Mouse (Mus musculus) cerebellum, postnatal 10 days (tissue): ENCODE results near the gene Pccb.

Source experiments
- DNase-seq, 2 experiments: peaks; one replicate each; pipeline ENCODE4 v3.0.0; 2021; ENCODE audit warnings: mixed read lengths in 2 of 2

Pccb gene

GRCm38 (mm10) chr9:101034448-101035098, at the start of gene Pccb:
Pccb (minus strand) TSS chr9:101034898.
- DNase-seq = peak; percentile 98

DNA sequence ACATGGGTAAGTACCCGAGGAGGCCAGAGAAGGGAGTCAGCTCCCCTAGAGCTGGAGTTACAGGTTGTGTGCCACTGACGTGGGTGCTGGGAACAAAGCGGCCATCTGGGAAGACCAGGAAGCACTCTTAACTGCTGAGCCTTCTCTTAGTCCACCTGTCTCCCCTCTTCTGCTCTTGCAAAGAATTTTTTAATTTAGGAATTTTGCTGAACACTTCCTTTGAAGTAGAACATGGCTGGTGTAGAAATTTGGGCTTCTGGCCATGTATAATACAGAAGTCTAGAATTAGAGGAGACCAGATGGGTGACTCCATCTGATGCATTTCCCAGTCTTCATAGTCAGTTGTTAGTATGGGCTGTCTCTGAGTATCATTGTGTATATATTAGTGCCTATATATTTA, 49.0 kb upstream of the Pccb start:
- no peak for DNase-seq

DNA sequence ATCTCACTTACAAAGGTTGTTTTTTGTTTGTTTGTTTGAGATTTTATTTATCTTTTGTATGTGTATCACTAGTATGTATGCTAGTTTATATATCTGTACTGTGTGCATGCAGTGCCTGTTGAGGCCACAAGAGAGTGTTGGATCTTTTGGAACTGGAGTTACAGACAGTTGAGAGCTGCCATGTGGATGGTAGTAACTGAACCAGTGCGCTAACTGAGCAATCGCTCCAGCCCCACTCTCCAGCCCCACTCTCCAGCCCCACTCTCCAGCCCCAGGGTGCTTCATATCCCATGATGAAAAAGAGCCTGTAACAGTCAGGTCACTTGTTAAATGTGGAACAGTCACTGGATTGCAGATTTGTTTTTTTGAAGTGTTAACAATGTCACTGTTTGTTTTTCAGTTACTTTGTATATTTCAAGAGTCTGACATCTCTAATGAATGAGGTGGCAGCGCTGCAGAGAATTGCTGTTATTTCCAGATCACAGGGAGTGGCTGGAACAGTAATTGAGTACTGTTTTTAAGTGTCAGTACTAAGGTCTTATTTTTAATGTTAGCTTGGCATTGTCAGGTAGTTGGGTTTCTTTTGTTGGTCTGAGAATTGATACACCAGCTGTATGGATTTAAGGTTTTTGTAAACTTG, 45.5 kb upstream of the Pccb start:
- DNase-seq = no peak

GRCm38 (mm10) chr9:101078579-101078978, 43.9 kb upstream of the Pccb start:
- peak in 1 of 2 experiments; percentile 12 for DNase-seq

DNA sequence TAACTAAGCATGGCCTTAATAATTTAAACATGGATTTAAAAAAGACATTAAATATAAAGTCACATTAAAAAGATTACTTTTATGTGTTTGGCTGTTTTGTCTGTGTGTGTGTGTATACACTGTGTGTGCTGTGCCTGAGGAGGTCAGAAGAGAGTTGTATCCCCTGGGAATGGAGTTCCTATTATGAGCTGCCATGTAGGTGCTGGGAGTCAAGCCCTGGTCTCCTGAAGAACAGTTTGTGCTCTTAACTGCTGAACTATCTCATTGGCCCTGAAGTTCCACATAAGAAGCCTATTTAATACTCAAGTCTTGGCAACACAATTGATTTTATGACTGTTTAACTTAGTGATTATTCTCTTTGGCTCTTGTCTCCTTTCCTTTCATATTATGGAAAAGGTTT, 42.8 kb upstream of the Pccb start:
- no peak for DNase-seq

GRCm38 (mm10) chr9:101076095-101076875, 41.6 kb upstream of the Pccb start:
- DNase-seq = no peak

DNA sequence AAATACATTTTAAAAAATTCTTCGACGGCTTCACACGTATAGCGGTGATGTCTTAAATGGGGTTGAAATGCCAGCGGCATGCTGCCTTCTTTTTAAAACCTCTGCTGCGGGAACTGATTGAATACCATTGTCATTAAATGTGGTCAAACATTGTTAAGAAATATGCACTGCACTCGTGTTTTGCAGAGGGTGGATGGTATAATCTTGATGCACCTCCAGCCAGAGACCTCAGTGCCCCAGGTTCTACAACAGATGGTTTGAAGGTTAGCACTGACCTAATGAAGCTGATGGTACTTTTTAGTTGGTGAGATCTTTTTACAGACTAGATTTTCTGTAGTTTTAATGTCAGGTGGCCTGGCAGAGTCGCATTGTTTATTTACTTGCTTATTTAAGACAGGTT, 41.0 kb upstream of the Pccb start:
- DNase-seq = no peak

- DNase-seq = peak; percentile 38 to 50
These were observed 40.4 kb upstream of the Pccb start for GRCm38 (mm10) chr9:101075091-101075581.

- DNase-seq = peak; percentile 88 to 90
These were observed 39.8 kb upstream of the Pccb start for GRCm38 (mm10) chr9:101074332-101075021.

DNA sequence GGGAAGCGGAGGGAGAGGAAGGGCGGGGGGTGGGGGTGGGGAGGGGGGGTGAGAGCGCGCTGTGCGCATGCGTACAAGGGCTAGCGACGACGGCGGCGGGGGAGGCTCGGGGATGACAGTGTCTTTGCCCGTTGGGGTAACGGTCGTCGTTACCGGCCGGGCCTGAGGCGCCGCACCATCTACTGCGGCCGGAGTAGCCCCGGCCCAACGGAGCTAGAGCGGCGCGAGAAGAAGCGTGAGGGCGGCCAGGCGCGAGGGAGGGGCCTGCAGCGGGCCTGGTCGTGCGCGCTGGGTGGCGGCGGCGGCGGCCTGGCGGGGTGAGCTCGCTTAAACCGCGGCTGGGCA, 39.3 kb upstream of the Pccb start, which contains the start of gene Msl2:
Gene Msl2, plus strand, starts transcription at position 115 of the 345 bp plus-strand sequence.
- no peak for DNase-seq

DNA sequence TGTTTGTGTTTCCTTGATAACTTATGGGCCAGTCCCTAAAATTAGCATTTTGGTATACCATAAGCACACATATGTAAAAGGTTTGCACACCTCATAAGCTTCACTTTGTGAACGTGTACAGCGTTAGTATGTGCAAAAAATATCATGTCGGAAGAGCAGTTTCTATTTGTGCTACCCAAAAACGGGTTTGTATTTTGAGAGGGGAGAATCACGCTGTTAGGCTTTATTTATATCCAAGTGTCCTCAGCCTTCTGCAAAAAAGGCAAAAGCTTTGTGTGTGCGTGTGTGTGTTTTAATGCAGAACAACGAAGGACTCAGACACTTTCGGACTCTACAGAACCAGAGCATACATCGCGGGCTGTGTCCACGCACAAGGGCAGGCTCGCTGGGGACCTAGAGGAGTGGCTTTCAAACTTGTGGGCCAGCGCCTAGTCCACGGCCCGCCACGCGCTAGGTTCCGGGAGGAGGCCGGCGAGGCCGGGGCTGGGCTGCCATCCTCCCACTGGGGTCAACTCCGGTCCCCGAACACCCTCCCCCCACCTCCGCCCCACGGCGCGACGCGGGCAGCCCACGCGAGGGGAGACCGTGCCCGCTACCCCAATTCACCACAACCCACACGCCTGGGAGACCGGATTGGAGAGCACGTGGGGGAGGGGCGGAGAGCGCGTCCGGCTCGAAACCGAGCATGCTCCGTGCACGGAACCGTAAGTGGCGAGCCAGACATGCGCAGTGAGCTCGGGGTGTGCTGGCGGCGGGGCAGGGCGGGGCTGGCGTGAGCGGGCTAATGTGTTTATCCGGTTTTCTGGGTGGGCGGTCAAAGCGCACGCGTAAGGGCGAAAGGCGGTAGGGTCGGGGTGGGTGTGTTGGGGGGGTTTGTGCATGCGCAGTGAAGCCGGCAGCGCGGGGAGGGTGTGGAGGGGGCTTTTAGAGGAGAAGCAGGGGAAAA, 38.6 kb upstream of the Pccb start:
- DNase-seq = peak; percentile 100

DNA sequence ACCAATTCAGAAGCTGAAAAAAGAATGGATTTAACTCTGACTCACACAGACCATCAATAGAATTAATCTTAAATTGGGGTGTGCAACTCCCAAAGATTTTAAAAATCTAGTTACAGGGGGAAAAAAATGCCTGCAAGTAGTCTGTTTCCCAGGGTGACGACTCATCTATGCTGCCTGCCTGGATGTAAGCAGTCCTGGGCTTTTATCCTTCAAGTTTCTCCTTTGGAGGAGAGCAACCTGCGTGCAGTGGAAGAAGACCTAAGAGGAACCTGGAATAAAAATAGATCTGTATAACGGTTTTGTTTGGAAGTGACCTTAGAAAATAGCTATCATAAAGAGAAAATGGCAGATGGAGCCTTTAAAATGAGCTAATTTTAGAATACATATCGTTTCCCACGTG, 37.8 kb upstream of the Pccb start:
- no peak for DNase-seq

DNA sequence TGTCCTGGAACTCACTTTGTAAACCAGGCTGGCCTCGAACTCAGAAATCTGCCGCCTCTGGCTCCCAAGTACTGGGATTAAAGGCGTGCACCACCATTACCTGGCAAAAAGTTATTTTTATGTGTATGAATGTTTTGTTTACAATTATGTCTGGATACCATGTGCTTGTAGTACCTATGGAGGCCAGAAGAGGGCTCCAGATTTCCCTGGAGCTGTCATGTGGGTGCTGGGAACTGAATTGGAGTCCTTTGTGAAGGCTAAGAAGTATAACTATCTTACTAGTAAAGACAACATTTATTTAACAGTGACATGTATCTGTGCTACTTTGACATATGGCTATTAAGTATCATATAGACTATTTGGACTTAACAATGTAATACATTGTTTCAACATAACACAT, 35.1 kb upstream of the Pccb start:
- no peak for DNase-seq

DNA sequence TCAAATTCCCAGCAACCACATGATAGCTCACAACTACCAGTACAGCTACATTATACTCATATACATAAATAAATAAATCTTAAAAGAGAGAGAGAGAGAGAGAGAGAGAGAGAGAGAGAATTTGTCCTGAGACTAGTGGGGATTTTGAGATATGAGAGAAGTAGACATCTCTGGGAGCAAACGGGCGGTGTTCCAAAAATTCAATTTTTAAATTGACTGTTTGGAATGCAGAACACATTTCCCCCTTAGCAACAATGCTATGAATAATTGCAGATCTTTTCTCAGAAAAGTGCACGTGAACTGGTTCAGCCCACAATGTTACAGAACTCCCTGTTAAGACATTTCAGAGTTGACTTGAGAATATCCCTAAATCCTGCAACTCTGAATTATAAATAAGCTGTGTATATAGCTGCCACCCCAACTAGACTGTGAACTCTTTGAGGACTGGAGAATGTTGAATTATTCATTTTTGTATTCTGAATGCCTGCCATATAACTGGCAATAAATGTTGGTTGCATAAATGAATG, 30.4 kb upstream of the Pccb start:
- no peak for DNase-seq

DNA sequence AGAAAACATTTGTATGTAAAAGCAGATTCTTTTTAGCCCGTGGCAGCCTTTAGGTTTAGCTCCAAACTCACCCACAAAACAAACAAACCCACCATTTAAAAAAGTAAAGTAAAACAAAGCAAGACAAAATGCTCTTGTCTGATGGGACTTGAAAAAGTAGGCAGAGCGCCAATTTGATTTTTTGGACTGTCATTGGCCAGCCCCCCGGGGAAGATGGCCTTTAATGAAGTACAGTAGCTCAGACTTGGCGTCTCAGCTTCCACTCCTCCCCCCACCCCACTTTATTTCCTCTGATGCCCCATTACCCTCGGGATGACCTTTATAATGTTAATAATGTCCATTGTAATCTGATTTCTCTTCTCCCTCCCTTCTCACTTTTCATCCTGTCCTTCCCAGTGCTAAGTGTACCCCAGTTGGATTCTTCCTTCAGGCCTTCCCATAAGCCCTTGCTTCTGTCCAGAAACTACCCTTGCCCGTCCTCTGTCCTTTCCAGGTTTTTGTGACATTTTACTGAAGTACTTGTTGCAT, 27.6 kb upstream of the Pccb start:
- DNase-seq = peak in 1 of 2 experiments; percentile 16

- no peak for DNase-seq
These were observed 26.3 kb upstream of the Pccb start for GRCm38 (mm10) chr9:101061035-101061434.

GRCm38 (mm10) chr9:101057156-101057555, 22.5 kb upstream of the Pccb start:
- no peak for DNase-seq

- DNase-seq = no peak
These were observed 18.6 kb upstream of the Pccb start for GRCm38 (mm10) chr9:101053279-101053678.

DNA sequence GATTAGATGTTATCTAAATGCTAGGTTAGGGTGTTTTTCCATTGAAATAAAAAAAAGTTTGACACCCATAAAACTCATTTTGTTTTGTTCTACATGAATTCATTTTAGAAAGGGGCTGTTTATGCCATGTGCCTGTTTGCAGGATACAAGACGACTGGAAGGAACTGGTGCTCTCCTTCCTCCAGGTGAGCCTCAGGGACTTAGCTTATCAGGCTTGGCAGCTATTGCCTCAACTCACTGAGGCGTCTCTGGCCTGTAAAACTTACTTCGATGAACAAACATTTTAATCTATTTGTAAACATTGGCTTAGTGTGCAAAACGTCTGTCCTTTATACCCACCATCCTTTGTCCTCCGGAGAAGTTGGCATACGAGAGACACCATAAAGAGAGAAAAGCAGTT, 18.0 kb upstream of the Pccb start:
- DNase-seq = no peak

- no peak for DNase-seq
These were observed 17.3 kb upstream of the Pccb start for GRCm38 (mm10) chr9:101052007-101052406.

GRCm38 (mm10) chr9:101045710-101046338, 11.1 kb upstream of the Pccb start:
- DNase-seq = no peak
